Mouse (Mus musculus): Measurements from ENCODE around the gene Khdc1b. TPM values are rescaled to one million over a fixed set of nuclear protein-coding genes. Genes with fewer than 3 reads are reported as not detected.

Gene Khdc1b
- polyA plus RNA-seq, 1 experiment, result not detected

- no peak overlapping the region for H3K27ac ChIP-seq (ENCODE audit: insufficient read depth, low read depth, low read length)
Measured at GRCm38 (mm10) chr1:21411331-21412196, 28.2 kb downstream of the Khdc1b start.

GRCm38 (mm10) chr1:21412197-21412555 is 28.8 kb downstream of the Khdc1b start:
- Histone ChIP-seq H3K4me3 (ENCODE audit: insufficient read depth, low read depth, low read length) (no peak overlapping the region), H3K27ac (ENCODE audit: insufficient read depth, low read depth, low read length) (no peak overlapping the region), H3K4me1 (ENCODE audit: control insufficient read depth, insufficient read depth, low read length) (no peaks in the 10 kb centered on the region)
- TF ChIP-seq POLR2A (IDR thresholded peaks at IDR 0.05; ENCODE audit: insufficient read depth, low read depth, low read length), result no peak
- no peak for TF ChIP-seq CTCF (IDR thresholded peaks at IDR 0.05; ENCODE audit: insufficient read depth, low read depth, low read length)
- 73% methylated on average over 2 of the region's 2 CpGs for WGBS

More at GRCm38 (mm10) chr1:21411331-21412196, 28.2 kb downstream of the Khdc1b start:
- TF ChIP-seq POLR2A (IDR thresholded peaks at IDR 0.05; ENCODE audit: insufficient read depth, low read depth, low read length) (no peak), CTCF (IDR thresholded peaks at IDR 0.05; ENCODE audit: insufficient read depth, low read depth, low read length) (no peak)
- Histone ChIP-seq H3K4me3 (ENCODE audit: insufficient read depth, low read depth, low read length) (no peak overlapping the region), H3K4me1 (ENCODE audit: control insufficient read depth, insufficient read depth, low read length) (no peaks in the 10 kb centered on the region)
- WGBS, result 42% methylated on average over 18 of the region's 18 CpGs

- TF ChIP-seq POLR2A (IDR thresholded peaks at IDR 0.05; ENCODE audit: insufficient read depth, low read depth, low read length), result no peak
- no peak for TF ChIP-seq CTCF (IDR thresholded peaks at IDR 0.05; ENCODE audit: insufficient read depth, low read depth, low read length)
- no peak overlapping the region for H3K27ac ChIP-seq (ENCODE audit: insufficient read depth, low read depth, low read length)
- H3K4me3 ChIP-seq (ENCODE audit: insufficient read depth, low read depth, low read length), result no peak overlapping the region
- no peaks in the 10 kb centered on the region for H3K4me1 ChIP-seq (ENCODE audit: control insufficient read depth, insufficient read depth, low read length)
Measured at GRCm38 (mm10) chr1:21419370-21419769, 36.0 kb downstream of the Khdc1b start.

- WGBS, result 95% methylated on average over 2 of the region's 2 CpGs
- H3K4me3 ChIP-seq (ENCODE audit: insufficient read depth, low read depth, low read length), result no peak overlapping the region
- H3K27ac ChIP-seq (ENCODE audit: insufficient read depth, low read depth, low read length), result no peak overlapping the region
- no peak for TF ChIP-seq POLR2A (IDR thresholded peaks at IDR 0.05; ENCODE audit: insufficient read depth, low read depth, low read length)
- no peak for TF ChIP-seq CTCF (IDR thresholded peaks at IDR 0.05; ENCODE audit: insufficient read depth, low read depth, low read length)
- no peaks in the 10 kb centered on the region for H3K4me1 ChIP-seq (ENCODE audit: control insufficient read depth, insufficient read depth, low read length)
Measured at GRCm38 (mm10) chr1:21425654-21426053, 42.3 kb downstream of the Khdc1b start.

- no peak for TF ChIP-seq POLR2A (IDR thresholded peaks at IDR 0.05; ENCODE audit: insufficient read depth, low read depth, low read length)
- no peak for TF ChIP-seq CTCF (IDR thresholded peaks at IDR 0.05; ENCODE audit: insufficient read depth, low read depth, low read length)
- Histone ChIP-seq H3K4me3 (ENCODE audit: insufficient read depth, low read depth, low read length) (no peak overlapping the region), H3K4me1 (ENCODE audit: control insufficient read depth, insufficient read depth, low read length) (no peaks in the 10 kb centered on the region), H3K27ac (ENCODE audit: insufficient read depth, low read depth, low read length) (no peak overlapping the region)
- 89% methylated on average over 4 of the region's 4 CpGs for WGBS
Measured at GRCm38 (mm10) chr1:21428079-21428478, 44.7 kb downstream of the Khdc1b start.

GRCm38 (mm10) chr1:21431666-21432065 is 48.3 kb downstream of the Khdc1b start:
- 96% methylated on average over 3 of the region's 3 CpGs for WGBS
- no peak overlapping the region for H3K27ac ChIP-seq (ENCODE audit: insufficient read depth, low read depth, low read length)
- TF ChIP-seq POLR2A (IDR thresholded peaks at IDR 0.05; ENCODE audit: insufficient read depth, low read depth, low read length), result no peak
- no peak for TF ChIP-seq CTCF (IDR thresholded peaks at IDR 0.05; ENCODE audit: insufficient read depth, low read depth, low read length)
- H3K4me3 ChIP-seq (ENCODE audit: insufficient read depth, low read depth, low read length), result no peak overlapping the region
- no peaks in the 10 kb centered on the region for H3K4me1 ChIP-seq (ENCODE audit: control insufficient read depth, insufficient read depth, low read length)

- TF ChIP-seq CTCF (IDR thresholded peaks at IDR 0.05; ENCODE audit: insufficient read depth, low read depth, low read length), result no peak
- no peak for TF ChIP-seq POLR2A (IDR thresholded peaks at IDR 0.05; ENCODE audit: insufficient read depth, low read depth, low read length)
- 49% methylated on average over 3 of the region's 3 CpGs for WGBS
- no peak overlapping the region for H3K27ac ChIP-seq (ENCODE audit: insufficient read depth, low read depth, low read length)
- H3K4me1 ChIP-seq (ENCODE audit: control insufficient read depth, insufficient read depth, low read length), result no peaks in the 10 kb centered on the region
- no peak overlapping the region for H3K4me3 ChIP-seq (ENCODE audit: insufficient read depth, low read depth, low read length)
Measured at GRCm38 (mm10) chr1:21434853-21435252, 51.5 kb downstream of the Khdc1b start.

Other genes with a start within 250 kb of the Khdc1b start
- gene Tmem14a, start 165.0 kb upstream of the Khdc1b start, polyA plus RNA-seq (2012; ENCODE audit: insufficient read depth, insufficient read length, low replicate concordance, missing spikeins), result not detected in 2 replicates
- not detected in 2 replicates for gene Gsta3, start 143.0 kb upstream of the Khdc1b start, polyA plus RNA-seq (2012; ENCODE audit: insufficient read depth, insufficient read length, low replicate concordance, missing spikeins)
- not detected in 2 replicates for gene Khdc1a, start 33.9 kb upstream of the Khdc1b start, polyA plus RNA-seq (2012; ENCODE audit: insufficient read depth, insufficient read length, low replicate concordance, missing spikeins)
- not detected in 2 replicates for gene Khdc1c, start 15.2 kb upstream of the Khdc1b start, polyA plus RNA-seq (2012; ENCODE audit: insufficient read depth, insufficient read length, low replicate concordance, missing spikeins)

All from olfactory bulb, adult 2 months (tissue).